Mouse (Mus musculus): Measurements from ENCODE around the gene Gm49336. TPM values are rescaled to one million over a fixed set of nuclear protein-coding genes. Genes with fewer than 3 reads are reported as not detected.
A peak's percentile ranks its signal among the peaks of the same experiment; 100 is the strongest.

Gene Gm49336
- total RNA-seq, 2 experiments from 2014 or later: 82.2 to 86.4 TPM

DNA sequence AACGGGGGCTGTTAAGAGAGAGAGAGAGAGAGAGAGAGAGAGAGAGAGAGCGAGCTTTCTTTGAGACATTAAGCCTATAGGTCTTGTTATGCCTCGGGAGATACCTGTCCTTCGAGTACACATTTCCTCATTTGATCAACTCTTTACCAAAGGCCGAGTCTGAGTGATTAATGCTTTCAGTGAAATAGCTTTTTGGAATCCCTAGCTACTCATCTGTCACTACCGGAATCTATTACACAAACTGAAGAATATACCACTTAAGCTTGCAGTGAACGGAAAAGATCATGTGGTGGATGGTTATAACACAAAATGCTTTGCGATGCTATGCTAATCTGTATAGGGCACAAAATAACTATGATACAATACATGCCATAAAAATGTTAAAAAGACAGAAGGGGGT, 941 bp downstream of the Gm49336 start:
- no peak for DNase-seq (ENCODE audit: low spot score in 2 of 2)

- DNase-seq (ENCODE audit: low spot score in 2 of 2): no peak
These were observed 12.8 kb downstream of the Gm49336 start for GRCm38 (mm10) chr14:60238551-60238950.

- peak; percentile 46 to 83 for DNase-seq (ENCODE audit: low spot score in 2 of 2)
These were observed 31.4 kb downstream of the Gm49336 start for GRCm38 (mm10) chr14:60219886-60220285.

DNA sequence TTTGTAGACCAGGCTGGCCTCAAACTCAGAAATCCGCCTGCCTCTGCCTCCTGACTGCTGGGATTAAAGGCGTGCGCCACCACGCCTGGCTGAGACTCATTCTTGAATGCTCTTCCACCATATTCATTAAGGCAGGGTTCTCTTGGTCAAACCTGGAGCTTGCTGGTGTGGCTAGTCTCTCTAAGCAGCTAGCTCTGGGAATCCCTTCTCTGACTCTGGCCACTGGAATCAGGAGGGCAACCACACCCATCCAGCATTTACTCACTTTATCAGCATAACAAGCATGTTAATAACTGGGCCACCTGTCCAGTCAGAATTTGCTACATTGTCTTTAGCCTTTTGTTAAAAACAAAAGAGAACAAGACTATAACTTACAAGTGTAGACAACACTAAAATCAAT, 33.7 kb downstream of the Gm49336 start:
- DNase-seq (ENCODE audit: low spot score in 2 of 2): no peak

DNA sequence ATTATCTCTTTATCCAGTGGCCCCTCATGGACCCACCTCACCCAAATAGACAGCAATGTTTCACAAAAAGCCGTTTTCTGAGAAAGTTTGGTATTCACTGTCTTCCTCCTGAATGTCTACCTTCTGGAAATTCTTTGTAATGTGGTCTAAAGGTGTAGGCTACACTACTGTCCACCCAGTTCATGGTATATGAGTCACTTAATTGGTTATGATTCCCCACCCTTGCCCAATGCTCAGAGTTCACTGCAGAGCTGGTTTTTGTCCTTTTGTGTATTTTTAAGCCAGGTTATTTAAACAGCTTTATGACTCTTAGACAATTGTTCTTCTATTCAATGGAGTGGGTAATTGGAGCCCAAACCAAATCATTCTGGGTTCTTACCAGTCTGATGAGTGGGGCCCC, 35.2 kb downstream of the Gm49336 start:
- no peak for DNase-seq (ENCODE audit: low spot score in 2 of 2)

GRCm38 (mm10) chr14:60215000-60215399, 36.3 kb downstream of the Gm49336 start:
- DNase-seq (ENCODE audit: low spot score in 2 of 2): no peak

DNA sequence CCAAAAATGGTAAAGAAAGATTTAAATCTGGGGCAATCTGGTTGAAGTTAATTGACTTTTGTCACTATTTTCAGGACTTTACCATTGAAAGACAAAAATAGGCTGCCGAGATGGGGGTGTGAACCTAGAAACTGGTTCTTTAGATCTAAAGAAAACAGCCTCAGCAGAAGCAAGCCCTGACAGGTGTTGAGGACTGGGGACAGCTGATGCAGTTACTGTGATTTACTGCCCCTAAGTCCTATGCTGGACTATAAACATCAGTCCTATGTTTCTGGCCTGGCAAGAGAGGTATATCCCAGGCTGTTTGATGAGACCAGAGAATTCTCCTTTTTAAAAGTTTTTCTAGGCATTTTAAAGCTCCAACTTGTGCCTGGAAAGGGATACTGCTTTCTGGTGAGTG, 37.3 kb downstream of the Gm49336 start:
- no peak for DNase-seq (ENCODE audit: low spot score in 2 of 2)

DNA sequence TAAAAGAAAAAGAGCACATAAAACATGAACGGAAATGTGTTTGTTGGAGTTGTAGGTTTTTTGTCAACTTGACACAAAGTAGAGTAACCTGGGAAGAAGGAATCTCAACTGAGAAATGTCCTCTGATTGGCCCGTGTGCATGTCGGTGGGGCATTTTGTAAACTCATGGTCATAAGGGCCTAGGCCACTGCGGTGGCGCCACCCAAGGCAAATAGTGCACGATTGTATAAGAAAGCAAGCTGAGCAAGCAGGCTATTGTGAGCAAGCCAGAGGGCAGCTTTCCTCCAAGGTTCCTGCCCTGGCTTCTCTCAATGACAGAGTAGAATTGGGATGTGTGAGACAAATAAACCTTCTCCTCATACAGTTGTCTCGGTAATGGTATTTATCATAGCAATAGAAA, 42.1 kb downstream of the Gm49336 start:
- DNase-seq (ENCODE audit: low spot score in 2 of 2): no peak

- no peak for DNase-seq (ENCODE audit: low spot score in 2 of 2)
These were observed 46.3 kb downstream of the Gm49336 start for GRCm38 (mm10) chr14:60204993-60205392.

DNA sequence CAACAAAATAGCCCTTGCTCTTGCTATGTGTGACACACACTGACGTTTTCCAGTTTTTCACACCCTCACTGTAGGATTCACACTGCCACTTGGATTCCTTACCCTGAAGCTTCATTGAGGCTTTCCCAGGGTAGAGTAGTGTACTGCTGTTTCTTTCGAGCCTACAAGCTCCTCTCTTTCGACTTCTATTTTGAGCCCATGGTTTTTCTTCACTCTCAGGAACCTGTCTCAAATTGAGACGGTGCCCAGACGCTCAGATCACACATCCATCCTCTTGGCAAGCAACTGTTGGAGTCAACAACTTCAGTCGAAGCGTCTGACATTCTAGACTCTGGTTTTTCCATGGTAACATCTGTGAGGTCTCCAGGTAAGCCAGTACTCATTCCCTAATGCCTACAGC, 54.4 kb downstream of the Gm49336 start, which contains the start of gene Atp8a2:
Atp8a2 (minus strand) TSS at position 296 of the 400 bp plus-strand sequence.
- DNase-seq (ENCODE audit: low spot score in 2 of 2): no peak

DNA sequence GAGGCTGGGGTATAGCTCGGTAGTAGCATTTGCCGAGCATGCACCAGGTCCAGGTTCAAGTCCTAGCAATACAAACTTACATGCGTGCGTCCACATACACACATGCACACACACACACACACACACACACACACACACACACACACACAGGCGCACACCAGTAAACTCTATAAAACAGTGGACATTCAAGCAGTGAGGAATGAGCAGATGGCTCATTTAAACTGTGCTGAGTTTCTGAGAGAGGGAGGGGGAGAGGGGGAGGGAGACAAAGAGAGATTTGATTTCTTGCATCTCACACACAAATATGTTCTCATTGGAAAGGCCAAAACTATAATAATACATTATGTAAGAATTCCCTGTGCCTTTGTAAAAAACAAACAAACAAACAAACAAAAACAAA, 55.3 kb downstream of the Gm49336 start:
- DNase-seq (ENCODE audit: low spot score in 2 of 2): no peak

DNA sequence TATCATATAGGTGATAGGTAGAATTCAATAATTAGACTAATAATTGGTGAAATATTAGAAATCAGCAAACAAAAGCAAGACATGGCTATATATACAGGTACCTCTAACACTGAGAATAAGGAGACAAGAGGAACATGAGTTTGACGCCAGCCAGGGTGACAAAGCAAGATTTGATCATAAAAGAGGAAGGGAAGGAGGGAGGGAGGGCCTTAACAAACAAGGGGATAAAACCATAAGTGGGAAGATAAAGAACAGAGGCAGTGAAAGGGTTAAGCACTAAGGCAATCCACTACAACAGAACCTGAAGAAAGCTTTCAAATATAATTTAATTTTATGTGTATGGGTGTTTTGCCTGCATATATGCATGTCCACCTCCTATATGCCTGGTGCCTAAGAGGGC, 56.7 kb downstream of the Gm49336 start:
- no peak for DNase-seq (ENCODE audit: low spot score in 2 of 2)

DNA sequence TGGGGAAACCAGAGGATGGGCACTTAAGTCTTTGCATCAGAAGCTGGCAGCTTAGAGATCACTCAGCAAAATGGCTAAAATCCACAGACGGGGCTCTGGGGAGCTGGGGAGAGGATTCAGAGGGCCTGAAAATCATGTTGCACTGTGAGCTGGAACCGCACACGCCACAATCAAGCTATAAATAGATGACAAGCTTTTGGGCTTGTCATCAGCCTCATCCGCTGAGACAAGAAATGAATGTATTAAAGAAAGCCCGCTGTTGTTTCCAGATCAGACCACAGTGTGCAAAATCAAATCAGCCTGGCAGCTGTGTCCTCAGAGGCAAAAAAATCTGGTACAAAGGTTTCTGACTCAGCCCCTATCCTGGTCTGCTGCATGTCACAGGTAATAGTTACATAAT, 61.5 kb downstream of the Gm49336 start:
- DNase-seq (ENCODE audit: low spot score in 2 of 2): no peak

DNA sequence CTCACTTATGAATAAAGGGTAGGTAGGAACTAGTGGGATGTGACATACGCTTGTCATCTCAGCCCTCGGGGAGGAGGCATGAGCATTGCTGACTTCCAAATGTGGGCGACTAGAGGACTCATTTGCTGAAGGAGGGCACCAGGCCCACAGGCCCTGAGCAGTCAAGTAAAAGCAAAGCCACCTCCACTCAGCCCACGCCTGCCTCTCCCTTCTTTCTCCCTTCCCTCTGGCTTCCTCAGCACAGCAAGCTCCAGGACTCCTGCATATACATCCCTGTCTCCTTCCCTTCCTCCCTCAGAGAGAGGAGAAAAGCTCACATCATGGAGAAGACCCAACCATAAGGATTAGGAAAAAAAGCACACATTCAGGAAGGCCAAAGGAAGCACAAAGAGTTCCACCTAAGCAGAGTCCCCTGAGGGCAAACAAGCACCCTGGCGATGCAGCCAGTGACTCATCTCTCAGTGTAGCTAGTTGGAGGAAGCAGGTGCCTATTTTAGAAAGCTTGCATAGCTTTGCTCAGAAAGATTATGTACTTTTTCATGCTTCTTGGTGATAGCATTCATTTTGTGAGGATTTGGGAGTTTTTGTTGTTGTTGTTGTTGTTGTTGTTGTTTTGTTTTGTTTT, 63.0 kb downstream of the Gm49336 start:
- no peak for DNase-seq (ENCODE audit: low spot score in 2 of 2)

DNA sequence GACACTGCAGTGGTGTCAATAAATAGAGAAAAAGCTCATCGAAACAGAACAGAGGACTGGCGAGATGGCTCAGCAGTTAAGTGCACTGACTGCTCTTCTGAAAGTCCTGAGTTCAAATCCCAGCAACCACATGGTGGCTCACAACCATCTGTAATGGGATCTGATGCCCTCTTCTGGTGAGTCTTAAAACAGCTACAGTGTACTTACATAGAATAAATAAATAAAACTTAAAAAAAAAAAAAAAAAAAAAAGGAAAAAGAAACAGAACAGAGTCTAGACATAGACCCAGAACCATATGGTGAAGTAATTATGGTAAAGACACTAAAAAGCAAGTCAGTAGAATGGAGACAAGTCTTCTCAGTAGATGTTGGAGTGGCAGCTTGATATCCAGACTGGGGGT, 70.0 kb downstream of the Gm49336 start:
- DNase-seq (ENCODE audit: low spot score in 2 of 2): no peak

DNA sequence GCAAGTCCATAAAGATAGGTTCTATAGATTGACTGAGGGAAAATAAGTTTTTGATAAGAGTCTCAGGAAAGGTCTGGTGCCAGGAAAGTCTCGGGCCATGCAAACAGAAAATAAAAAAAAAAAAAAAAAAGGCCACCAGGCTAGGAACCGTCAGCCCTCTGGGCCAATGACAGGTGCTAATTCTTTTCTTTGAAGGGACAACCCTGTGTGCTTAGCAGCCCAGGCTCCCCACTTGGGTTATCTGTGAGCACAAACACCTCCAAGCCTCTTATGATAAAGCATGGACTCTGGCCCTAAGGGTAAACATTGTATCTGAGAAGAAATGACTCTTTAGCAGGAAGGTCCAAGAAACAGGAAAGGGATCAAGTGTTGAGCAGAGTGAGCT, 72.7 kb downstream of the Gm49336 start:
- DNase-seq (ENCODE audit: low spot score in 2 of 2): no peak

DNA sequence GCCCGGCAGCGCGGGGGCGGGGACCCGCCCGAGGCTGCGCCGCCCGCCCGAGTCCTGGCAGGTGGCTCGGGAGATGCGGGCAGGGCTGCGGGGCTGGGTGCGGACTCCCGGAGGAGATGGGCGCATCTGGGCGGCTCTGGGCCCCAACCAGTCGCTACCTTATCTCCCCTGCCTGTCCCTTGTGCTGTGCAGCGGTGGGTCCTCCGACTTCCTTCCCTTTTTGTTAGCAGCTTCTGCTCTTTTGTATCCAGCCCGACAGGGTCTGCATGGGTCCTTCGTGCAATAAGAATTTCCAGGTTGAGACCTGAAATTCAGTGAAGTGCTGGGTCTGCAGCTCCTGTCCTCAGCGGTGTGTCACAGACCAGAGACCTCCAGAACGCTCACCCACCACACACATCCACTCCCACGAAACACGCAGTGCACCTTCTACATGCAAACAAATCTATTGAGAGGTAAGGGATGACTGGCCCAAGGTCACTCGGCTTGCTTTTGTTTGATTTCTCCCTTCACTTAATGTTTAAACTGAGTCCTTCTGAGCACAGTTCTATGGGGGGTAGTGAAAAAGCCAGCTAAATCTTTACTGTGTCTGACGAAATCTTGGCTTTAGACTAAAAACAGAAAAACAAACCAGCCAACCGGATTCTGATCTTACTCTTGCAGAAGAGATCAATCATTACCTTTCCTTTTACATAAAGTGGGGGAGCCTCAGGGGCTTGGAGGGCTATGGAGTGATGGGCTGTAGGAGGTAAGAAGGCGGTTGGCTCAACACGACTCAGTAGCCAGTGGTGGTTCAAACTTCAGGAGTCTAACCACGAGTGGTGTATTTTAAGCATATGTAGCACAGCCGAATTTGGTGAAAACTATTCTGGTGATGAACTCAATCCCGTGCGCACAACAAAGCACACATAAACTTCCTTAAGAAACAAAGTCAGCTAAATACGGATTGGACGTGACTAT, 73.4 kb downstream of the Gm49336 start:
- DNase-seq (ENCODE audit: low spot score in 2 of 2): peak; percentile 28 to 53

DNA sequence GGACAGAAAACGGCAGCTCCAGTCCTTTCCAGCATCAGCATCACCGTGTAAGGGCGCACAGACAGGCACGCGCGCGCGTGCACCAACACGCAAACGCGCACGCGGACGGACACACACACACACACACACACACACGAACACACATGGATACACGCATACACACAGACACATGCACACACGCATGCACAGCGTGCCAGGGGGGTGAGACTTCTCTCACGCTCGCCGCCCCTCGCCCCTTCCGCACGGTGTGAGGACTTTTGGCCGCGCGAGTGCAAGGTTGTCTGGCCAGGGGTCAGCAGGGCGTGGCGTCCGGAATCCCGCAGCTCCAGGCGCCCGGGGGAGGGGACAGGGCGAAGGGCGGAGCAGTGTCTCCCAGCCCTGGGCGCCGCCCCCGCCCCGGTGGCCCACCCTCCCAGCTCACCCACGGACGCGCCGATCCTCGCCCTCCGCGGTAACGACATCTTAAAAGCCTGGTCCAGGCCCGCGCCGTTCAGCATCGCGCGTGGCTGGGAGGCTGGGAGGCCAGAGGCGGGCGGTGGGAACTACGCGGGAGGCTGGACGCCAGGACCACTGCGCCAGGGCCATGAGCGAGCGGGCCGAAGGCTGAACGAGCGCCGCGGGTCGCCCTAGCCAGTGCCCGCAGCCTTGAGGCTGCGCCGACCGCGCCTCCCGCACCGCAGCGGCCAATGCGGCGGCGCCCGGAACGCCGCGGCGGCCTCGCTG, 74.3 kb downstream of the Gm49336 start:
- DNase-seq (ENCODE audit: low spot score in 2 of 2): peak; percentile 62 to 70

- DNase-seq (ENCODE audit: low spot score in 2 of 2): no peak
These were observed 74.8 kb downstream of the Gm49336 start for GRCm38 (mm10) chr14:60176469-60176890.

DNA sequence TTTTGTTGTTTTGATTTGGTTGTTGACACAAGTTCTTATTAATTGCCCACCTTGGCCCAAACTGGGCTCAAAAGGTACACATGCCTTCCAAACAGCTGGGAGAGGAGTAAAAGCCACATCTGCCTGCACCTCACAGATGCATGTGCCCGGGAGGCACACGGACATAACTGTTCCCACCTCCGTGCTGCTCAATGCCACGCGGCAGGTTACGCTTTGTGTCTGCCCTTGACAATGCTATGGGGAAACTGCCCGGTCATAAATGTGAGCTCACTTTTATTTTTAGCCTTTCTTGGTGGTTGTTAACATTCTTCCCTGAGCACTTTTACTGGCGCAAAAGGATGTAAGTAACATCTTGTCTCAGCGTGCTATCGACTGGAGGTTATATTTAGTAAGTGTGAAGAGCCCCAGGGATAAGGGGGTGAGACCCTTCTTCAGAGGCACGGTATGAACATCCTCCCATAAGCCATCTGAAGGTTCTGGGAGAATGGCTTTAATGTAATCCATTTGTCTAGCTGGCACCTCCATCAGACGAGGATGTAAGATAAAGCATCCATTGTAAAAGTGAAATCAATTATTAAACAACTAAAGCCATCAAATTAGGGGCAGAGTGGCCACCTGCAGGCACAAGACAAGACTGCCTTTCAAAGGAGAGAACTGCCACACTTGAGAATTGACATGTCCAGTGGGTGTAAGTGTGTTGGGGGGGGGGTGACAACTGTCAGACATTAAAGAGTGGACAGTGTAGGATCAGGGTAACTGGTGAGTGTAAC, 78.8 kb downstream of the Gm49336 start:
- no peak for DNase-seq (ENCODE audit: low spot score in 2 of 2)
